Mouse (Mus musculus) small intestine, adult 2 months (tissue): Measurements from ENCODE around the gene H1fnt.

Experiments
- CTCF ChIP-seq: fragments of 200-500 bp; IDR thresholded peaks from 2 replicates; pipeline ENCODE4 v1.5.1; 2012; ENCODE audit warnings: low read depth, mild to moderate bottlenecking, control low read depth, inconsistent platforms, low read length, moderate library complexity, mixed read lengths; ENCODE audit not compliant: insufficient replicate concordance, insufficient read length; ENCODE audit errors: extremely low read depth
- POLR2A ChIP-seq: fragments of 200-500 bp; IDR thresholded peaks from 2 replicates; pipeline ENCODE4 v1.6.1; 2012; ENCODE audit warnings: low read depth, mild to moderate bottlenecking, control low read depth, inconsistent platforms, low read length, moderate library complexity

DNA sequence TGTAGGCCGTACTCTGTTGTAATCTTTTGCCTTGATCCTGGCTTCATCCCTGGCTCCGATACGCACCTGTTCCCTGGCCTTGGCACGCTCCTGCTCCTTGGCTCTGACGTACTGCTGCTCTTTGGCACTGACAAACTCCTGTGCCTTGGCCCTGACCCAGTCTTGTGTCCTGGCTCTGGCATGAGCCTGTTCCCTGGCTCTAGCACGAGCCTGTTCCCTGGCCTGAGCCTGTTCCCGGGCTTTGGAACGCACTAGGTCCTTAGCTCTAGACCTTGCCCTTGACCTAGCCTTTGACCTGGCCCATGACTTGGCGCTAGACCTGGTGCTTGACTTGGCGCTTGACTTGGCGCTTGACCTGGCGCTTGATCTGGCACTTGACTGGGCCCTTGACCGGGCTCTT is 822 bp downstream of the H1fnt start:
- no peak for TF ChIP-seq CTCF
- TF ChIP-seq POLR2A: no peak
